Mouse (Mus musculus) stomach, postnatal 0 days (tissue): ENCODE measurements at regions not wholly inside any gene's neighbourhood (a gene's known extent, or its start where the extent isn't known, plus 50 kb on each side); places are given as distances from the start of the nearest gene placed in this dataset.

Source experiments
- CTCF ChIP-seq: IDR thresholded peaks from 2 replicates; pipeline ENCODE4 v1.5.1; 2016; ENCODE audit warnings: antibody characterized with exemption, low read depth, mild to moderate bottlenecking, moderate library complexity
- EP300 ChIP-seq: optimal IDR thresholded peaks from 2 replicates; pipeline ENCODE3; 2016; ENCODE audit warnings: antibody characterized with exemption

- TF ChIP-seq CTCF (no peak), EP300 (no peak)
Observed at GRCm38 (mm10) chr1:88908683-88909082, 161.5 kb upstream of the Sh3bp4 start.
